Mouse (Mus musculus) stomach, postnatal 0 days (tissue): ENCODE results near the gene Rcor2.

Experiments
- CTCF ChIP-seq: IDR thresholded peaks from 2 replicates; pipeline ENCODE4 v1.5.1; 2016; ENCODE audit warnings: antibody characterized with exemption, low read depth, mild to moderate bottlenecking, moderate library complexity
- EP300 ChIP-seq: optimal IDR thresholded peaks from 2 replicates; pipeline ENCODE3; 2016; ENCODE audit warnings: antibody characterized with exemption

DNA sequence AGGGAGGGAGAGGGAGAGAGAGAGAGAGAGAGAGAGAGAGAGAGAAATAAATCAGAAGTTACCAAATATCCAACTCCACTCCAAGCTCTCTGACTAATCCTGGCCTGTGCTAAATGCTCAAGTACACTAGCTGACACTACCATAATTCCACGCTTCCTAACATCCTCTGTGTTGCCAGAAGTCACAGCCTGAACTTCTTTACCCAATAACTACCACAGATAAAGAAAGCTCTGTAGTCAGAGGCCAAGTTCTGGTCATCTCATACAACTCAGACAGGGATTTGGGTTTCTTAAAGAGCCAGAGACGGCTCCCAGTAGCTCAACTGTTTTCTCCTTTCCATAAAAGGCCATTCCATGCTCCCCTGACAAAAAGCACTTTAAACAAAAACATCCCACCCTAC, 37.7 kb downstream of the Rcor2 start:
- TF ChIP-seq CTCF (no peak), EP300 (no peak)
